Mouse (Mus musculus) myocyte (in vitro differentiated cells): ENCODE measurements around the gene Serpind1. TPM values are rescaled to one million over a fixed set of nuclear protein-coding genes. Genes with fewer than 3 reads are reported as not detected.

Experiments
- H3K27me3 ChIP-seq: one replicate; pipeline ENCODE4 v1.6.1; 2011; ENCODE audit not compliant: control insufficient read depth, insufficient read depth, insufficient read length
- H3K36me3 ChIP-seq: one replicate; pipeline ENCODE4 v1.6.1; 2011; ENCODE audit not compliant: control insufficient read depth, insufficient read depth
- H3K4me2 ChIP-seq: one replicate; pipeline ENCODE4 v1.6.1; 2011; ENCODE audit warnings: low read depth, control low read depth
- H3K4me3 ChIP-seq: one replicate; pipeline ENCODE4 v1.5.1; 2011; ENCODE audit warnings: mild to moderate bottlenecking, control low read depth, moderate library complexity
- H3K79me2 ChIP-seq: one replicate; pipeline ENCODE4 v1.6.1; 2011; ENCODE audit not compliant: control insufficient read depth, insufficient read depth
- H3ac ChIP-seq: one replicate; pipeline ENCODE4 v1.6.1; 2011; ENCODE audit not compliant: control insufficient read depth, insufficient read length
- CEBPB ChIP-seq: IDR thresholded peaks from 2 replicates; pipeline ENCODE4 v1.6.1; 2011; ENCODE audit warnings: mild to moderate bottlenecking, moderate library complexity; ENCODE audit not compliant: poor library complexity, insufficient read depth, severe bottlenecking
- E2F4 ChIP-seq: IDR thresholded peaks from one replicate; pipeline ENCODE4 v1.6.1; 2011; ENCODE audit warnings: mild to moderate bottlenecking, control low read depth, moderate library complexity; ENCODE audit not compliant: insufficient read depth
- MAX ChIP-seq: IDR thresholded peaks from one replicate; pipeline ENCODE4 v1.6.1; 2011; ENCODE audit warnings: low read depth, mild to moderate bottlenecking, control low read depth
- MYOD1 ChIP-seq, 3 experiments: IDR thresholded peaks; one replicate each; pipeline ENCODE4 v1.6.1; 2011; ENCODE audit warnings: control low read depth in 2 of 3, low read depth in 2 of 3, mild to moderate bottlenecking in 2 of 3, moderate library complexity in 1 of 3; ENCODE audit not compliant: insufficient read length in 2 of 3, control insufficient read depth in 1 of 3
- MYOG ChIP-seq, 3 experiments: IDR thresholded peaks; one replicate each; pipeline ENCODE4 v1.6.1; 2011; ENCODE audit warnings: control low read depth in 2 of 3, low read depth in 2 of 3, mild to moderate bottlenecking in 2 of 3; ENCODE audit not compliant: insufficient read length in 2 of 3, control insufficient read depth in 1 of 3, insufficient read depth in 1 of 3
- POLR2A ChIP-seq: IDR thresholded peaks from one replicate; pipeline ENCODE4 v1.6.1; 2011; ENCODE audit warnings: low read depth, mild to moderate bottlenecking, control low read depth, moderate library complexity; ENCODE audit not compliant: insufficient read length
- POLR2AphosphoS2 ChIP-seq: IDR thresholded peaks from one replicate; pipeline ENCODE4 v1.6.1; 2011; ENCODE audit warnings: low read depth, control low read depth; ENCODE audit not compliant: insufficient read length
- REST ChIP-seq: IDR thresholded peaks from one replicate; pipeline ENCODE4 v1.6.1; 2011; ENCODE audit warnings: mild to moderate bottlenecking, control low read depth, moderate library complexity; ENCODE audit not compliant: insufficient read depth, insufficient read length
- SRF ChIP-seq: IDR thresholded peaks from one replicate; pipeline ENCODE4 v1.6.1; 2011; ENCODE audit warnings: low read depth; ENCODE audit not compliant: control insufficient read depth, insufficient read length
- TCF12 ChIP-seq: IDR thresholded peaks from one replicate; pipeline ENCODE4 v1.6.1; 2011; ENCODE audit warnings: mild to moderate bottlenecking, control low read depth; ENCODE audit not compliant: poor library complexity, insufficient read depth, severe bottlenecking
- TCF3 ChIP-seq: IDR thresholded peaks from one replicate; pipeline ENCODE4 v1.6.1; 2011; ENCODE audit warnings: low read depth, control low read depth; ENCODE audit not compliant: insufficient read length
- USF1 ChIP-seq: IDR thresholded peaks from one replicate; pipeline ENCODE4 v1.6.1; 2011; ENCODE audit warnings: low read depth, mild to moderate bottlenecking, control low read depth, moderate library complexity
- polyA plus RNA-seq: library from polyadenylated mRNA; unstranded; fragments of >200 nt; fragmentation: generic; extraction: Trizol; gene quantifications from one replicate; pipeline ENCODE4 v1.2.1, GENCODE M21; 2012; ENCODE audit warnings: missing spikeins

Gene Serpind1
- polyA plus RNA-seq, 1 experiment: 0.10 TPM

GRCm38 (mm10) chr16:17340705-17341104 is 9.5 kb downstream of the Serpind1 start:
- no peak for TF ChIP-seq USF1
- no peak for TF ChIP-seq MAX
- Histone ChIP-seq H3K4me2 (no peak overlapping the region), H3ac (no peak overlapping the region), H3K27me3 (no peaks in the 10 kb centered on the region), H3K4me3 (no peak overlapping the region), H3K36me3 (peaks cover 1% of the 10 kb centered on the region), H3K79me2 (no peaks in the 10 kb centered on the region)

GRCm38 (mm10) chr16:17341847-17342246 is 10.7 kb downstream of the Serpind1 start:
- Histone ChIP-seq H3K4me2 (no peak overlapping the region), H3ac (no peak overlapping the region), H3K79me2 (no peaks in the 10 kb centered on the region), H3K27me3 (no peaks in the 10 kb centered on the region), H3K36me3 (peaks cover 4% of the 10 kb centered on the region), H3K4me3 (no peak overlapping the region)
- TF ChIP-seq USF1 (no peak), POLR2A (no peak), E2F4 (no peak), CEBPB (no peak), MYOG (IDR thresholded peaks at IDR 0.05; ENCODE audit: control insufficient read depth in 1 of 3, insufficient read depth in 1 of 3, insufficient read length in 2 of 3, low read depth in 2 of 3) (no peak), TCF3 (no peak), POLR2AphosphoS2 (no peak), REST (no peak), TCF12 (no peak), MAX (no peak), SRF (no peak)

- Histone ChIP-seq H3K4me3 (no peak overlapping the region), H3ac (no peak overlapping the region), H3K27me3 (no peaks in the 10 kb centered on the region), H3K36me3 (peaks cover 4% of the 10 kb centered on the region), H3K79me2 (no peaks in the 10 kb centered on the region), H3K4me2 (no peak overlapping the region)
- no peak for TF ChIP-seq MAX
- TF ChIP-seq TCF12: no peak
- no peak for TF ChIP-seq POLR2A
- no peak for TF ChIP-seq POLR2AphosphoS2
- TF ChIP-seq MYOG (IDR thresholded peaks at IDR 0.05; ENCODE audit: control insufficient read depth in 1 of 3, insufficient read depth in 1 of 3, insufficient read length in 2 of 3, low read depth in 2 of 3): no peak
- TF ChIP-seq CEBPB: no peak
- no peak for TF ChIP-seq MYOD1 (IDR thresholded peaks at IDR 0.05; ENCODE audit: control insufficient read depth in 1 of 3, insufficient read length in 2 of 3, low read depth in 2 of 3)
- no peak for TF ChIP-seq SRF
- TF ChIP-seq USF1: no peak
Observed at GRCm38 (mm10) chr16:17345141-17345812, 14.1 kb downstream of the Serpind1 start.

- TF ChIP-seq POLR2A: no peak
- TF ChIP-seq CEBPB: no peak
- no peak for TF ChIP-seq REST
- no peak for TF ChIP-seq MYOD1 (IDR thresholded peaks at IDR 0.05; ENCODE audit: control insufficient read depth in 1 of 3, insufficient read length in 2 of 3, low read depth in 2 of 3)
- TF ChIP-seq TCF12: no peak
- TF ChIP-seq USF1: no peak
- no peak for TF ChIP-seq TCF3
- no peak for TF ChIP-seq SRF
- no peak for TF ChIP-seq E2F4
- no peak for TF ChIP-seq POLR2AphosphoS2
- TF ChIP-seq MAX: no peak
- TF ChIP-seq MYOG (IDR thresholded peaks at IDR 0.05; ENCODE audit: control insufficient read depth in 1 of 3, insufficient read depth in 1 of 3, insufficient read length in 2 of 3, low read depth in 2 of 3): no peak
- Histone ChIP-seq H3K4me2 (no peak overlapping the region), H3K79me2 (no peaks in the 10 kb centered on the region), H3K36me3 (peaks cover 4% of the 10 kb centered on the region), H3K27me3 (no peaks in the 10 kb centered on the region), H3ac (no peak overlapping the region), H3K4me3 (no peak overlapping the region)
Observed at GRCm38 (mm10) chr16:17345813-17346155, 14.6 kb downstream of the Serpind1 start.

GRCm38 (mm10) chr16:17346766-17347165 is 15.6 kb downstream of the Serpind1 start:
- H3K36me3 ChIP-seq: peaks cover 7% of the 10 kb centered on the region
- TF ChIP-seq TCF12 (no peak), POLR2A (no peak), CEBPB (no peak), E2F4 (no peak)
- H3K4me3 ChIP-seq: no peak overlapping the region
- H3K4me2 ChIP-seq: no peak overlapping the region
- no peaks in the 10 kb centered on the region for H3K27me3 ChIP-seq
- no peak overlapping the region for H3ac ChIP-seq
- H3K79me2 ChIP-seq: no peaks in the 10 kb centered on the region
